Mouse (Mus musculus): ENCODE data around the gene Wfikkn2.

Gene Wfikkn2

GRCm38 (mm10) chr11:94228416-94228815 lies 17.4 kb downstream of the Wfikkn2 start:
- DNase-seq (ENCODE audit: low read depth in 2 of 2, low spot score in 2 of 2), result no peak

GRCm38 (mm10) chr11:94225985-94226384 lies 19.8 kb downstream of the Wfikkn2 start:
- peak; percentile 35 to 52 for DNase-seq (ENCODE audit: low read depth in 2 of 2, low spot score in 2 of 2)

GRCm38 (mm10) chr11:94223531-94223930 lies 22.3 kb downstream of the Wfikkn2 start:
- peak in 1 of 2 experiments; percentile 23 for DNase-seq (ENCODE audit: low read depth in 2 of 2, low spot score in 2 of 2)

DNA sequence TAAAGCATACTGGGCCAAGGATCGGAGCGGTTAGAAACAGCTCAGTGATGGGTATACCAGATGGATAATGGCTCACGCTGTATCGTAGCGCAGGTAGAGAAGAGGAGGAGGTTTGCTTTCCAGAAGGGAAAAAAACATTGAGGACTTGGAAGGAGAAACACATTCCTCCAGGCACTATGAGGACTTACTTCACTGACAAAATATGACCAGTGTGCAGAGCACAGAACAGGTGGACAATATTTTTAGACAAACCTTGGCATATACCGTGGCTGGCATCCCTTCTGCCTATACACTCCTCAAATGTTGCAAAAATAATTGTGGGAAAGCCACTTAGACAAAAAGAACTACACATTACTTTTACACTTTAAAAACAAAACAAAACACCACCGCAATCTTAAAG lies 24.5 kb downstream of the Wfikkn2 start:
- DNase-seq (ENCODE audit: low read depth in 2 of 2, low spot score in 2 of 2), result no peak

- DNase-seq (ENCODE audit: low read depth in 2 of 2, low spot score in 2 of 2), result no peak
Measured at GRCm38 (mm10) chr11:94216247-94216646, 29.6 kb downstream of the Wfikkn2 start.

DNA sequence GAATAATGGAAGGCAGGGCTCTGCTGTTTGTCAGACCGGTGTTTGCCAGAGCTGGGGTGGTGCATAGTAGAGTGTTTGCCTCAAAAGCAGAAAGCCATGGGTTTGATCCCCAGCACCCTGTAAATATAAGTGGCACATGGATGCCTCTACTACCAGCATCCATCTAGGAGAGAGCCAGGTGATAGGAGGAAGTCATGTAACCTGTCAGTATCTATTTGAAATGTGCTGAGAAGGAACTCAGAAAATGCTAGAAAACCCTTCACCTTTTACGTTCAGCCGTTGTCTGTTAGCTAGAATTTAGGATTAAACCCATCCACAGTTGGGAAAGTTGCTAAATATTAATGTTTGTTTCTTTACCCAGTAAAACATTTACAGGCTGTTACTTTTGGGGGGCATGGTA lies 30.2 kb downstream of the Wfikkn2 start:
- DNase-seq (ENCODE audit: low read depth in 2 of 2, low spot score in 2 of 2), result no peak

GRCm38 (mm10) chr11:94213735-94214594 lies 31.8 kb downstream of the Wfikkn2 start:
- no peak for DNase-seq (ENCODE audit: low read depth in 2 of 2, low spot score in 2 of 2)

DNA sequence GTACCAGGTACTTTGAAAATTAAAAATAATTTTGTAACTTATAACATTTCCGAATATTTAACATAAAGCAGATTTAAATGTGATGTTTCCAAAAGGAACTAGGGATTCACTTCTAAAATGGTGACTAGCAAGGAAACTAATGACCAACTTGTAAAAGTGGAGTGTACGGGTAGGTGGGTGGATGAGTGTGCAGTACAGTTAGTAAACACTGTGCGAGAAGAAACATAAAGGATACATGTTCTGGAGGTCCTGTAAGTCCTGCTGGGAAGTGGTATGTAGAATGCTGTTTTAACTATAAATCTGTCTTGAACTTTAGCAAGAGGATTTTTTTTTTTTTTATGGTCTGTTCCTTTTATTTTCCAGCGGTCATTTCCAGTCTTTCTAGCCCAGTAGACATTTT lies 32.8 kb downstream of the Wfikkn2 start:
- no peak for DNase-seq (ENCODE audit: low read depth in 2 of 2, low spot score in 2 of 2)

- DNase-seq (ENCODE audit: low read depth in 2 of 2, low spot score in 2 of 2), result no peak
Measured at GRCm38 (mm10) chr11:94212489-94212836, 33.3 kb downstream of the Wfikkn2 start.

DNA sequence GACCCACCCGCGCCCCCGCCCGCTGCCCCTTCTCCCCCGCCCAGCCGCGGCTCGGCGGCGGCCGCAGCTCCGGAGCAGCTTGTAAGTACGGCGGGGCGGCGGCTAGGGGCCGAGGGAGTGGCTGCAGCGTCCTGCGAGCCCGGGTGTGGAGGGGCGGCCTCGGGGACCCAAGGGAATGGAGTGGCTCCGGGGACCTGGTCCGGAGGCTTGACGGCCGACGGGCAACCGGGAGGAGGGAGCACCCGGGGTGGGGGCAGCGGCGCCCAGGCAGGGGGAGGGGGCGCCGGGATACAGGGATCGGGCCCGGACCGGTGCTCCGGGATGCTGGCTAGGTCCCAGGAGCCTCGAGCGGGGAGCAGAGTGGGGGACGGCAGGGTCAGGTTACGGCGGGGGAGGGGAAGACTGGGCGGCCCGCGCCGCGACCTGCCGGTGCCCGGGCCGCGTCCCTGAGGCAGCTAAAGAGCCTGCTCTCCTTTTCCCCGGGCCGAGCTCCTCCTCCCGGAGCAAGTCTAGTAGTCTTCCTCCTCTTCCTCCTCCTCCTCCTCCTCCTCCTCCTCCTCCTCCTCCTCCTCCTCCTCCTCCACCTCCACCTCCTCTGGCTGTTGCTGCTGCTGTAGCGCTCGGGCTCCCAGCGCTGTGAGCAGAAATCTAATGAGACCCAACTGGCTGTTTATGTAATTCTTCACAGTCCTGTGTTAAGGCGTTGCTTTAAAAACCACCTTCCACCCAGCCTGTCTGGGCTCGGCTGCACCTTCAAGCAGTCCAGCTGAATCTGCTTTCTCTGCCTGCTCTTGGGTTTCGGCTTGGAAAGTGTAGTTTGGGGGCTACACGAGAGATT lies 33.9 kb downstream of the Wfikkn2 start:
- DNase-seq (ENCODE audit: low read depth in 2 of 2, low spot score in 2 of 2), result peak in 1 of 2 experiments; percentile 26

DNA sequence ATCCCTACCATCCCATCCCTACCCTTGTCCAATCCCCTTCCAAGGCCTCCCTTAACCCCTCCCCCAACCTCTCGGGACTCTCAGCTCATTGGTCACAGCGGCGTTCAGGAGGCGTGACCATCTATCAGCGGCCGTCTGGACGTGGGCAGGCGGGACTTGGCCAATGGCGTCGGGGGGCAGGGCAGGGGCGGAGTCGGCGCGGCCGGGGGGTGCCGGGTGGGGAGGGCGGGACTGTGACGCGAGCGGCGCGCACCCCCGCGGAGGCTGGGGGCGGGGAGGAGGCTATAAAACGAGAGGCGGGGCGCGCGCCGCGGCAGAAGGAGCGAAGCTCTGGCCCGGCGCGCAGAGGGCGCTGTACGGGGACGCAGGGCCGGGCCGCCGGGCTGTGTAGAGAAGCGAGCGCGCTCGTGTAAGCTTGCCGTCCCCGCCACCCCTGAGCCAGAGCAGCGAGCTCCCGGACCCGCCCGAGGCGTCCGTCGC lies 34.6 kb downstream of the Wfikkn2 start, which contains the start of gene Tob1:
TSS of gene Tob1 (plus strand) at position 331 of the 480 bp plus-strand sequence.
- peak; percentile 91 to 95 for DNase-seq (ENCODE audit: low read depth in 2 of 2, low spot score in 2 of 2)

DNA sequence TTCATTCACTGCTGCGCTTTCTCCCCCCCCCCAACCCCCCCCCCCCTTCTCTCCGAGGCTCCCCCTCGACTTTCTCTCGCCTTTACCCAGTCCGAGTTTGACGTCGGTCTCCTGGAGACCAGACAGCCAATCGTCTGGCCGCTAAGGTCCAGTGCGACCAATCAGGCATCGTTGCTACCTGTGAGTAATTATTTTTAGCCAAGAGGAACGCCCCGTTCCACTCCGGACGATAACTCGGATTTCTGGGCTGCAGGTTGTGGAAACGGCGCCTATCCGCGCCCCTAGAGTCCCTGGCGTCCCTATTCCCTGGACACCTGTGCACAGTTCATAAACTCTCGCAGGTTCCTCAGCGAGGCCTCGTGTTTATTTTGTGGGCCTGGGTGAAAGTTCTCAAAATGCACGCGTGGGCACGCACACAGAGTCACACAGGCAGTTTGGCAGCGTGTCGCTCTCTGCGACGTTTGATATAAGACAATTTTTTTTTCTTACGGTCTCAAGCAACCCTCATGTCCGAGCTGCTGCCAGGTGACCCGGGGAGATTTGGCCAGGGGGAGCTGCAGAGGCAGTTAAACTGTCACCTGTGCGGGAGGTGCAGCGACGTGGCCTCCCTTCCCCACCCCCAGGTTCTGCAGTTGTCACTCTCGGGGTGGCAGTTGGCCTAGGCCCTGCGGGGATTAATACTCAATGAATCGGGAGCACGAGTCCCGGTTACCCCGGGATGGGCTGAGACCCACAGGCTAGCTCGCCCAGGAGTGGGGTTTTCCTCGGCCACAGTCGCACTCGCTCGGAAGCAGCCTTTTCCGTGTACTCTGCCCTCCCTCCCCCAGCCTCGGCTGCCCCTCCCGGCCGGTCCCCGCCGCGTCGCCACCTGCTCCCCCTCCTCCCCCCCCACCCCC lies 35.4 kb downstream of the Wfikkn2 start:
- DNase-seq (ENCODE audit: low read depth in 2 of 2, low spot score in 2 of 2), result peak; percentile 68 to 74

GRCm38 (mm10) chr11:94209695-94210131 lies 36.1 kb downstream of the Wfikkn2 start:
- DNase-seq (ENCODE audit: low read depth in 2 of 2, low spot score in 2 of 2), result no peak

- no peak for DNase-seq (ENCODE audit: low read depth in 2 of 2, low spot score in 2 of 2)
Measured at GRCm38 (mm10) chr11:94208811-94209675, 36.8 kb downstream of the Wfikkn2 start.

DNA sequence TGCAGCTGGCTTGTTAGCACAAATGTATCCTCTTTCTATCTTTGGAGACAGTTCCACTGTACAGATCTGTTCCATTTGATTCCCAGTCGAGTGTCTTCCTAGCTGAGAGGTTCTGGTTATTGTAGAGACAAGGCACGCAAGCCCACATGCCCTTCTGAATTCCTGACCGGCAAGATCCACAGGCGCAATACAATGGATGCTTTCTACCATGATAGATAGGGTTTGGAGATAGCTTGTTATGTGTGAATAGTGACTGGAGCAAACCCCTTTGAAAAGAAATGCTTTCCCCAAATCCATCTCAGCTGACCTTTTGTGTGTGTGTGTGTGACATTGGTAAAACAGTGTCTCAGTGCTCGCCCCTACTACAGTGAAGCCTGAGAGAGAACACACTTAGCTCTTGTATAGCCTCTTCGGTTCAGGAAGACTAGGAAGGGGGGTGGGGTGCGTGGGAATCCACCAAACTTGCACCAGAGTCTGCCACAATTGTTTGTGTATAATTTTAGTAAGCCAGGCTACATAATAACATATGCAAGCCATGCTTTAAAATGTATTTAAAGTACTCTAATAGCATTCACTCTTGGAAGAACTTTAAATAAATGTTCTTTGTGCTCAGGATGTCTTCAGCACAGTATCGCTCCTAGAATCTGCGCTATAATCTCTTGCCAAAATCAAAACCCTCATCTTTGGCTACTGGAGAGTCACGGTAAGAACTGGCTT lies 39.2 kb downstream of the Wfikkn2 start:
- no peak for DNase-seq (ENCODE audit: low read depth in 2 of 2, low spot score in 2 of 2)

GRCm38 (mm10) chr11:94203066-94203465 lies 42.7 kb downstream of the Wfikkn2 start:
- no peak for DNase-seq (ENCODE audit: low read depth in 2 of 2, low spot score in 2 of 2)

GRCm38 (mm10) chr11:94202106-94202505 lies 43.7 kb downstream of the Wfikkn2 start:
- no peak for DNase-seq (ENCODE audit: low read depth in 2 of 2, low spot score in 2 of 2)

- no peak for DNase-seq (ENCODE audit: low read depth in 2 of 2, low spot score in 2 of 2)
Measured at GRCm38 (mm10) chr11:94200422-94200821, 45.4 kb downstream of the Wfikkn2 start.

DNA sequence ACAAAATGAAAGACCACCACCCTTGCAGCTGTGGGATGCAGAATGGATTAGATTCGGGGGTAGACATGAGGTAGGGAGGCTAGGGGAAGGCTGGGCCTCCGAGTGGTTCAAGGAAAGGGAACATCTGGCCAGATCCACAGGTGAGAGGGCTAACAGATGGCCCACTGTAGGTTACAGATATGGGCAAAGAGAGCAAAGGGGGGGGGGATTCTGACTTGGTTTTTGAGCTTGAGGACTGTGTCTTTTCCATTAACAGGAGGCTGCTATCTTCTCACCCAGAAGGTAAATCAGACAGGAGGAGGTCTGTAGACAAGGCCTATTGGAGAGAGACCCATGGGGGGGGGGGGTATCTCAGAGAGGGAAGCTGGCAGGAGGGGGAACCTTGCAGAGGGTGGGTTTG lies 46.0 kb downstream of the Wfikkn2 start:
- no peak for DNase-seq (ENCODE audit: low read depth in 2 of 2, low spot score in 2 of 2)

All from CD8-positive naive resting alpha-beta T cell, adult 2 months (primary cell).